Mouse (Mus musculus) forebrain, embryonic 15.5 days (tissue): ENCODE data around the gene Sbno2. TPM values are rescaled to one million over a fixed set of nuclear protein-coding genes. Genes with fewer than 3 reads are reported as not detected.

ENCODE experiments used
- ATAC-seq: fragments of 200-750 bp; cut with Nextera tagmentation; replicated peaks from 2 replicates; pipeline ENCODE4 v1.8.0; 2017; ENCODE audit warnings: mild to moderate bottlenecking, moderate TSS enrichment, moderate library complexity
- H3K27ac ChIP-seq: fragments of 300-500 bp; sonication (generic); replicated peaks from 2 replicates; pipeline ENCODE4 v1.5.1; 2015; ENCODE audit warnings: mild to moderate bottlenecking, inconsistent platforms
- H3K27me3 ChIP-seq: fragments of 300-500 bp; sonication (generic); 2 replicates; pipeline ENCODE4 v1.6.1; 2015; ENCODE audit warnings: inconsistent platforms
- H3K36me3 ChIP-seq: fragments of 300-500 bp; sonication (generic); 2 replicates; pipeline ENCODE4 v1.6.1; 2015; ENCODE audit warnings: mild to moderate bottlenecking, inconsistent platforms
- H3K4me1 ChIP-seq: fragments of 300-500 bp; sonication (generic); 2 replicates; pipeline ENCODE4 v1.6.1; 2015; ENCODE audit warnings: inconsistent platforms
- H3K4me2 ChIP-seq: fragments of 300-500 bp; sonication (generic); replicated peaks from 2 replicates; pipeline ENCODE4 v1.6.1; 2015; ENCODE audit warnings: mild to moderate bottlenecking, inconsistent platforms
- H3K4me3 ChIP-seq: fragments of 300-500 bp; sonication (generic); 2 replicates; pipeline ENCODE4 v1.5.1; 2015; ENCODE audit warnings: mild to moderate bottlenecking, inconsistent platforms
- H3K9ac ChIP-seq: fragments of 300-500 bp; sonication (generic); replicated peaks from 2 replicates; pipeline ENCODE4 v1.6.1; 2015; ENCODE audit warnings: mild to moderate bottlenecking, inconsistent platforms
- H3K9me3 ChIP-seq: fragments of 300-500 bp; sonication (generic); 2 replicates; pipeline ENCODE4 v1.6.1; 2016; ENCODE audit warnings: inconsistent platforms
- WGBS: fragments of 180-500 bp; shearing (Covaris S2); methylation state at CpG from one replicate; pipeline ENCODE4 v1.1.7; 2015; ENCODE audit warnings: mixed read lengths; 5-methylcytosine and 5-hydroxymethylcytosine counted together
- polyA plus RNA-seq: library from polyadenylated mRNA; unstranded; fragments of >200 nt; fragmentation: Nextera tagmentation; extraction: Ambion mirVana; gene quantifications from 2 replicates; pipeline ENCODE4 v1.2.1, GENCODE M21; 2015

The Sbno2 gene
- polyA plus RNA-seq, 1 experiment from 2014 or later = 13.4 TPM

DNA sequence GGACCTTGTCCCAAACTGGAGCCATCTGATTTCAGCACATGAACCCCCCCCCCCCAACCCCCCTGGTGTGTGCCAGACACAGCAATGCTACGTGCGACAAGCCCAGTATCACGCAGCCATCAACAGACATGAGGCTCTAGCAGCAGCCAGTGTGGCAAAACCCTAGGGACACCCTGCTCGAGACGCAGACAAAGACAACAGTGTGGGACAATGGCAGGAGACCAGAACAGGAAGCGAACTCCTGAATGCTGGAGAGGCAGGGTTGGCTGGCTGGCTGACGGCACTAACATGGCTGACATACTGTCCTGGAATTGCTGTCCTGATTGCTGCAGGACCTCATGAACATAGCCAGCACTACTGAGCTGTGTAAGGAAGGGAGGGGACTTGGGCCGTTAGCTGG lies 70.2 kb downstream of the Sbno2 start:
- Histone ChIP-seq H3K4me1 (peaks cover 17% of the 10 kb centered on the region), H3K9me3 (no peaks in the 10 kb centered on the region), H3K27ac (no peak overlapping the region), H3K36me3 (peaks cover 36% of the 10 kb centered on the region), H3K4me3 (no peak overlapping the region), H3K9ac (no peak overlapping the region), H3K4me2 (no peak overlapping the region), H3K27me3 (no peaks in the 10 kb centered on the region)
- 80% methylated on average over 8 of the region's 8 CpGs for WGBS
- ATAC-seq = no peak

DNA sequence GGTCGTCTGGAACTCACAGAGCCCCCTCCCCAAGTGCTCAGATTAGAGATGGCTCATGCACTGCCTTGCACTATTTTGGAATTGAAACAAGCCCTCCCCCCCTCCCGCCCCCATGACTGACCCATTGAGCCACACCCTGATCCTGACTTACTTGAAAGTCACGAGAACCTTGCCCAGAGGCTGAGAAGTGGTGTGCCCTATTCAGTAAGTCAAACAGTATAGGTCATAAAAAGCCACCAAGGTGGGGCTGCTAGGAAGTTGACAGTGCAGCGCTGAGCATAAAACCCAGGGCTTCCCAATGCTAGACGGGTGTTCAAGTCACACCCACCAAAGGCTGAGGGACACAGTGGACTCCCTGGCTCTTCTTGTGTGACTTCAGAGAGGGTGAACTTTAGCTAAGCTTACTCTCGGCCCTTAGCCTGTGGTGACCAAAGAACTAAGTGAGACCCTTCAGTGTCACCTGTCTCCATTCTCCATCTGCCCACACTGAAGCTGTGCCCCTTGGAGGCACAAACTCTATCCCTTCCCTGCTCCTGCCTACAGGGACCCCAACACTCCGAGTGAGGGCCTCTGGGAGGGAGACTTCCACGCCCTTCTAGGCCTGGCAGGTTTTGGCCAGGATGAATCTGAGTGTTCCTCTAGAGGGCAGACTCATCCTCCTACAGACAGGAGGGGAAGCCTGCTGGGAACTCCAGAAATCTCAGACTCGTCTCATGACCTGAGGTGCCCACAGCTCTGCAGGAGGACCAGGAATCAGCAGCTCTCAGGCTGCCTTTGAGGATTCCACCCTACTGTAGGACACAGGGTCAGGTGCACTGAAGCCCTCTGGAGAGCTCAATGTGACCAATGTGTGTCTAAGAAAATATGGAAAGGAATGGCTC lies 71.6 kb downstream of the Sbno2 start:
- WGBS = 50% methylated on average over 9 of the region's 9 CpGs
- no peaks in the 10 kb centered on the region for H3K27me3 ChIP-seq
- ATAC-seq = no peak
- H3K27ac ChIP-seq = peak overlapping the region; percentile 13; the same call in 1 of the 2 replicates
- no peaks in the 10 kb centered on the region for H3K9me3 ChIP-seq
- H3K9ac ChIP-seq = no peak overlapping the region
- peaks cover 11% of the 10 kb centered on the region for H3K4me1 ChIP-seq
- no peak overlapping the region for H3K4me3 ChIP-seq
- H3K4me2 ChIP-seq = no peak overlapping the region
- H3K36me3 ChIP-seq = peaks cover 36% of the 10 kb centered on the region

DNA sequence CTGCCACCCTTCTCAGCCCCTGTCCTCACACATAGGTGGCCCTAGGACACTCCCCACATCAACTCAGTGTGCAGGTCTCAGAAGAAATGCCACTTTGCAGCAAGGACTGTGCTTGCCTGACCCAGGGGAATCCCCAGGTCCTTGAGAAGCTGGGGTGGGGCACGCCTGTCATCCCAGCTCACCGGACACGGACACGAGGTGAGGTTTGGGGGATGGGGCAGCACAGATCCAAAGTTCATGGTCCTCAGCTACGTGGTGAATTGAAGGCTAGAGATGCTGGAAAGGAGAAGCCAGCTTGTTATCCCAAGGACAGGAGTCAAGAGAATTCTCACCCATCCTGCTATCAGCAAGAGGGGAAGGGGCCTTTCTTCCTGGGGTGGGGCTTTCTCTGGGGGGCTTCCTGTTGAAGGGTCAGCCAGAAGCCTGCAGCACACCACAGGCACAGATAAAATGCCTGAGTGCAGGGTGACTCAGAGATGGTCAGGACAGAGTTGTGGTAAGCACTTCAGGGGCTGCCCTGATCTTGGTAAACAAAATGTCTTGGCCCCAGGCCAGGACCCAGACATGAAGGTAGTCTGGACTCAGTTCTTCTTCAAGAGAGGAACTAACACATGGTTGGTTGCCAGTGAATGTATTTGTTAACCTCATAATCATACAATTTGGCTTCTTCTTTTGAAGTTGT lies 72.4 kb downstream of the Sbno2 start:
- H3K9ac ChIP-seq = no peak overlapping the region
- no peaks in the 10 kb centered on the region for H3K9me3 ChIP-seq
- H3K4me1 ChIP-seq = peaks cover 3% of the 10 kb centered on the region
- H3K27me3 ChIP-seq = no peaks in the 10 kb centered on the region
- no peak overlapping the region for H3K4me3 ChIP-seq
- H3K36me3 ChIP-seq = peaks cover 35% of the 10 kb centered on the region
- H3K27ac ChIP-seq = no peak overlapping the region
- no peak for ATAC-seq
- WGBS = 78% methylated on average over 5 of the region's 5 CpGs
- H3K4me2 ChIP-seq = no peak overlapping the region

DNA sequence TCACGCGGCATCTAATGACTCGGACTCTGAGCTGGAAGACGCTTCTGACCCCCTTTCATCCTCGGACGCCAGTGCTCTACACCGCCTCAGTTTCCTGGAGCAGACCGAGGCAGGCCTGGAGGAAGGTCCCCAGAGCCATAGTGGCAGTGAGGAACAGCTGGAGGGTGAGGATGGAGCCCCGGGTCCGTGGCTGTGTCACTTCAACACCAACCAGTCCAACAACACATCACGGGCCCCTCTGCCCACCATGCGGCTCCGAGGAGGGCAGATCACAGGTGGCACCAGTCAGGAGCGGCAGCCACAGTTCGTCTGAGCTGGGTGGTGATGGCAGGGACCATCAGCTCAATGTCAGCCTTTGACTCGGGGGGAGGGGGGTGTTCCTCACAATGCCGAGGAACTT lies 74.6 kb downstream of the Sbno2 start:
- no peaks in the 10 kb centered on the region for H3K9me3 ChIP-seq
- no peak overlapping the region for H3K27ac ChIP-seq
- no peak for ATAC-seq
- H3K4me1 ChIP-seq = no peaks in the 10 kb centered on the region
- H3K4me2 ChIP-seq = no peak overlapping the region
- no peak overlapping the region for H3K9ac ChIP-seq
- WGBS = 83% methylated on average over 17 of the region's 17 CpGs
- no peaks in the 10 kb centered on the region for H3K27me3 ChIP-seq
- H3K36me3 ChIP-seq = peaks cover 14% of the 10 kb centered on the region
- H3K4me3 ChIP-seq = no peak overlapping the region

DNA sequence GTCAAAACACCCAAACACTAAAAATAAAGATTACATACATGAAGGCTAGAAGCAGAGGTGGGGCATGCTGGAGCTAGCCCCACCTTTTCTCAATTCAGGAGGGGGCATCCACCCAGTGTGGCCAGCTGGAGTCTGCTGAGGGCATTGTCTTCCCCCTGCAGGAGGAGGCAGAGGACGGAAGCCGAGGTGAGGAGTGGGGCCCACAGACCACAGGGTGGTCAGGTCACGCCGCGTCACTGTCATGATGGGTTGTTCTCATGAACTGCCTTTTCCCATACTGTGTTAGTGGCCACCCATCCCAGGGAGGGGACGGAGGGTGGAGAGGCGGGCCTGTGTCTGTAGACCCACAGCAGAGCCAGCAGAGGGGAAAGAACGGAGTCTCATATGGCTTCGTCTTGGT lies 75.2 kb downstream of the Sbno2 start:
- H3K4me1 ChIP-seq = no peaks in the 10 kb centered on the region
- H3K36me3 ChIP-seq = peaks cover 8% of the 10 kb centered on the region; the same call in 1 of the 2 replicates
- no peak overlapping the region for H3K9ac ChIP-seq
- H3K27me3 ChIP-seq = no peaks in the 10 kb centered on the region
- no peak overlapping the region for H3K4me3 ChIP-seq
- no peak overlapping the region for H3K4me2 ChIP-seq
- ATAC-seq = no peak
- 85% methylated on average over 9 of the region's 9 CpGs for WGBS
- H3K27ac ChIP-seq = no peak overlapping the region
- H3K9me3 ChIP-seq = no peaks in the 10 kb centered on the region

DNA sequence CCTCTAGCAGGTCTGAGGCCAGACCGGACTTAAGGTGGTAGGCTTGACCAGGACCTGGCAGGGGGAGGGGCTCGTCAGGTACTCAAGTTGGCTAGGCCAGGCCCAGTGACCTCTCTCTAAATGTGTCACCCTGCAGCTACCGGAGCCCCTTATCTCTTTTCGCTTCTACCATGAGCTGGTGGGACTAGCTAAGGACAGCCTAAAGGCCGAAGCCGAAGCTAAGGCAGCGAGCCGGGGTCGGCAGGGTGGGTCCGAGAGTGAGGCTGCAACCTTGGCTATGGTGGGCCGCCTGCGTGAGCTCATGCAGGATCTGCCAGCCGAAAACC lies 76.9 kb downstream of the Sbno2 start:
- Histone ChIP-seq H3K9ac (no peak overlapping the region), H3K4me1 (no peaks in the 10 kb centered on the region), H3K4me3 (no peak overlapping the region), H3K27me3 (no peaks in the 10 kb centered on the region), H3K4me2 (no peak overlapping the region), H3K27ac (no peak overlapping the region), H3K9me3 (no peaks in the 10 kb centered on the region), H3K36me3 (no peaks in the 10 kb centered on the region)
- 94% methylated on average over 13 of the region's 13 CpGs for WGBS
- ATAC-seq = no peak

DNA sequence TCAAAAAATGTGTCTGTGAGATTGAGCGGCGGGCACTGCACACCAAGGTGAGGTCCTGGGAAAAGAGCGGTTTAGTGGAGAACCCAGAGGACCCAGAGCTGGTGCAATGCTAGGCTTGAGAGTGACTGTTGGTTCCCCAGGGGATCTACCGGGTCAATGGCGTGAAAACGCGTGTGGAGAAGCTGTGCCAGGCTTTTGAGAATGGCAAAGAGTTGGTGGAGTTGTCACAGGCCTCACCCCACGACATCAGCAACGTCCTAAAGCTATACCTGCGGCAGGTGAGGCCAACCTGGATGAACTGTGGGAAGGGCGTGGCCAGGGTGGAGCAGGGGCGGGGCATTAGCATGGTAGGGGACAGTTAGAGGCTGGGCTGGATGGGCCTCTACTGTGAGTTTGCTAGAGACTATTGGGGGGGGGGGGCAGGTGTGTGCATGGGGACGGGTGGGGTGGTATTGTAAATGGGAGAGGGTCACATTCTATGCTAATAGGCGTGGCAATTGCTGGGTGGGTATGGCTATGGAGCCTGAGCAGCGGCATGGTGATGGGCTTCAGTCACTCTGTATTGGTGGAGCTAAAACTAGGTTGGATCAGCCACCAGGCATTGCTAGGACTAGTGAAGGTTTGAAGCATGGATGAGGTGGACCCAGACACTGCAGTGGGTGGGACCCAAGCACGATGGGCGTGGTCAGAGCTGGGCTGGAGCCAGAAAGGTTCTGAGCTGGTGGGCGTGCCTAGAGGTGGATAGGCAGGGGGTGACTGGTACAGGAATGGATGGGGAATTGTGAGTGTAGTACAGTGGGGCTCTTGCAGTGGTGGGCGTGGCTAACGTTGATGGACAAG lies 77.5 kb downstream of the Sbno2 start:
- ATAC-seq = no peak
- no peak overlapping the region for H3K4me2 ChIP-seq
- no peaks in the 10 kb centered on the region for H3K36me3 ChIP-seq
- H3K4me3 ChIP-seq = no peak overlapping the region
- H3K9ac ChIP-seq = no peak overlapping the region
- 77% methylated on average over 20 of the region's 20 CpGs for WGBS
- H3K27ac ChIP-seq = no peak overlapping the region
- no peaks in the 10 kb centered on the region for H3K27me3 ChIP-seq
- no peaks in the 10 kb centered on the region for H3K9me3 ChIP-seq
- H3K4me1 ChIP-seq = no peaks in the 10 kb centered on the region

DNA sequence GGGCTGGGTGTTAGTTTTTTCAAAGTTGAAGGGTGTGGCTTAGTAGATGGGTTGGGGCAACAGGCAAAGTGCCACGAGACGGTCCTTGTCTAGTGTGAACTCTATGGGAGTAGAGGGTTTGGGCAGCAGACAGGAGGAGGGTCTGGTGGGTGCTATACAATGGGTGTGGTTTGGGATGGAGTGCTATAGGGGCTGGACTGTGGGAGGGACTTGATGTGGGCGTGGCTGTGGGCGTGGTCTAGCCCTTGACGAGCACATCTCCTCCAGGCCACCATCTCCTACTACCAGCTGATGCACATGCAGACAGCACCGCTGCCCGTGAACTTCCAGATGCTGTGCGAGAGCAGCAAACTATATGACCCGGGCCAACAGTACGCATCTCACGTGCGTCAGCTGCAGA lies 79.5 kb downstream of the Sbno2 start:
- no peak overlapping the region for H3K9ac ChIP-seq
- H3K9me3 ChIP-seq = no peaks in the 10 kb centered on the region
- H3K27me3 ChIP-seq = no peaks in the 10 kb centered on the region
- H3K27ac ChIP-seq = no peak overlapping the region
- no peak for ATAC-seq
- H3K4me1 ChIP-seq = no peaks in the 10 kb centered on the region
- H3K36me3 ChIP-seq = no peaks in the 10 kb centered on the region
- H3K4me2 ChIP-seq = no peak overlapping the region
- 64% methylated on average over 12 of the region's 12 CpGs for WGBS
- no peak overlapping the region for H3K4me3 ChIP-seq

DNA sequence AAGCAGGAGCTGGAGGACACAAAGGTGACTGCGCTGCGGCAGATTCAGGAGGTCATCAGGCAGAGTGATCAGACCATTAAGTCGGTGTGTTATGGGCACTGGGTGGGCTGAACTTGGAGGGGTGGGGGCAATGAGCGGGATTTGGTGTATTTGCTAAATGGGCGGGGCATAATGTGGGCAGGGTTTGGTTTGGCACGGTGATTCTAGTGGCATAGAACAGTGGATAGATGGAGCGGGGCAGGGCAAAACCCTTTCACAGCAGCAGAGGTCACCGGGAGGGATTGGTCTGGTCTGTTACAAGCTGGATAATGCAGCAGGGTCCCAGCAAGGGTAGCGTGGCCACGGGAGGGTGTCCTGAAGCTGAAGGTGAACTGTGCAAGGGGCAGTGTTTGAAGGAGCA lies 79.9 kb downstream of the Sbno2 start:
- WGBS = 79% methylated on average over 10 of the region's 10 CpGs
- Histone ChIP-seq H3K27ac (no peak overlapping the region), H3K4me3 (no peak overlapping the region), H3K27me3 (no peaks in the 10 kb centered on the region), H3K9me3 (no peaks in the 10 kb centered on the region), H3K4me1 (no peaks in the 10 kb centered on the region), H3K4me2 (no peak overlapping the region), H3K9ac (no peak overlapping the region), H3K36me3 (no peaks in the 10 kb centered on the region)
- ATAC-seq = no peak

DNA sequence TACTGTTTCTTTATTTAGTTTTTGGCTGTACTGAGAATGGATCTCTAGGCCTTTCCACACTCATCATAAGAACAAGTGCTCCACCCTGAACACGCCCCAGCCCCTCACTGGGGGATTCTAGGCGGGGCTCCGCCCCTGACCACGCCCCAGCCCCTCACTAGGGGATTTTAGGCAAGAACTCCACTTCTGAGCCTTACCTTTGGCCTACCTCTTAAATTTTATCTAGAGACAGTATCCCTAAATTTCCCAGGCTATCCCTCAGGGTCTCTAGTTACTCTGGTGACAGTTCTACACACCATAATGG lies 80.4 kb downstream of the Sbno2 start:
- Histone ChIP-seq H3K27me3 (peaks cover 3% of the 10 kb centered on the region; the same call in 1 of the 2 replicates), H3K9me3 (no peaks in the 10 kb centered on the region), H3K4me1 (no peaks in the 10 kb centered on the region), H3K27ac (no peak overlapping the region), H3K4me3 (no peak overlapping the region), H3K4me2 (no peak overlapping the region), H3K9ac (no peak overlapping the region), H3K36me3 (no peaks in the 10 kb centered on the region)
- WGBS = 54% methylated on average over 4 of the region's 4 CpGs
- no peak for ATAC-seq

DNA sequence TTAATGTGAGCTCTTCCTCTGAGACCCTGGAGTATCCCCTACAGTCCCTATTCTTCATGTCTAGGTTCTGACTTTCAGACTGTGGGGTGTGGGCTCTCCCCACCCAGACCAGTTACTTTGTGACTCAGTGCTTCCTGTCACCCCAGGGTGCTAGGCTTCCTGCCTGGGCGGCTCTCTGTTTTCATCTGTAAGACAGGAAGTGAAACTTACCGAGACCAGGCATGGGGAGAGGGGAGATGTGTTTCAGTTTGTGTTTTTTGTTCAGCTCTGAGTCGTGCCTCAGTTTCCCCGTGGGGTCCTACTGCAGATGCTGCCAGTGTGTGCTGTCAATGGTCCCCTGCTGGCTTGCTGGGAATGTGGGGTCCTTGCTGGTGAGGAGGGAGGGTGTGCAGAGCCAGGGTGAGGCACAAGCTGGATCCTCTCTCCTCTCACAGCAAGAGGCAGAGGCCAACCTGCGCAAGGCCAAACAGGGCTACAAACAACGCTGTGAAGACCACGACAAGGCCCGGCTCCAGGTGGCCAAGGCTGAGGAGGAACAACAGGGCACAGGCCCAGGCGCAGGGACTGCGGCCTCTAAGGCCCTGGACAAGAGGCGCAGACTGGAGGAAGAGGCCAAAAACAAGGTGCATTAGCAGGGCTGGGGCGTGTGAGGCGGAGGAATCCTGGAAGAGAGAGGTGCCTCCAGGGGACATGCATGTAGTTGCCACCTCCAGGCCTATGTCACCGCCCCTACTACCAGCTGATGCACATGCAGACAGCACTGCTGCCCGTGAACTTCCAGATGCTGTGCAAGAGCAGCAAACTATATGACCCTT lies 80.9 kb downstream of the Sbno2 start:
- Histone ChIP-seq H3K4me2 (no peak overlapping the region), H3K4me3 (no peak overlapping the region), H3K9ac (no peak overlapping the region), H3K27me3 (peaks cover 9% of the 10 kb centered on the region; the same call in 1 of the 2 replicates), H3K36me3 (no peaks in the 10 kb centered on the region), H3K27ac (no peak overlapping the region), H3K4me1 (no peaks in the 10 kb centered on the region), H3K9me3 (no peaks in the 10 kb centered on the region)
- 79% methylated on average over 15 of the region's 15 CpGs for WGBS
- ATAC-seq = no peak
